Mouse (Mus musculus) embryonic facial prominence, embryonic 15.5 days (tissue): Measurements from ENCODE around the gene Calm3. TPM values are rescaled to one million over a fixed set of nuclear protein-coding genes. Genes with fewer than 3 reads are reported as not detected.
"Not testable (repeated sequence)": the region's sequence is repeated elsewhere in the genome, so short reads cannot be mapped to it uniquely, and the experiment has no call there.

Experiments used
- ATAC-seq: fragments of 200-750 bp; cut with Nextera tagmentation; 2 replicates; pipeline ENCODE4 v1.8.0; 2017; ENCODE audit warnings: low read depth, moderate TSS enrichment; ENCODE audit not compliant: insufficient number of reproducible peaks, low FRiP score, low TSS enrichment
- H3K27ac ChIP-seq: fragments of 300-500 bp; sonication (generic); replicated peaks from 2 replicates; pipeline ENCODE4 v1.5.1; 2015; ENCODE audit warnings: mild to moderate bottlenecking, inconsistent platforms
- H3K27me3 ChIP-seq: fragments of 300-500 bp; sonication (generic); 2 replicates; pipeline ENCODE4 v1.6.1; 2015; ENCODE audit warnings: inconsistent platforms
- H3K36me3 ChIP-seq: fragments of 300-500 bp; sonication (generic); 2 replicates; pipeline ENCODE4 v1.6.1; 2015; ENCODE audit warnings: mild to moderate bottlenecking, inconsistent platforms
- H3K4me1 ChIP-seq: fragments of 300-500 bp; sonication (generic); 2 replicates; pipeline ENCODE4 v1.6.1; 2015; ENCODE audit warnings: inconsistent platforms
- H3K4me2 ChIP-seq: fragments of 300-500 bp; sonication (generic); replicated peaks from 2 replicates; pipeline ENCODE4 v1.6.1; 2015; ENCODE audit warnings: mild to moderate bottlenecking, inconsistent platforms
- H3K4me3 ChIP-seq: fragments of 300-500 bp; sonication (generic); replicated peaks from 2 replicates; pipeline ENCODE4 v1.5.1; 2015; ENCODE audit warnings: mild to moderate bottlenecking, inconsistent platforms
- H3K9ac ChIP-seq: fragments of 300-500 bp; sonication (generic); 2 replicates; pipeline ENCODE4 v1.6.1; 2015; ENCODE audit warnings: inconsistent platforms
- H3K9me3 ChIP-seq: fragments of 300-500 bp; sonication (generic); replicated peaks from 2 replicates; pipeline ENCODE4 v1.6.1; 2016; ENCODE audit warnings: inconsistent platforms
- WGBS: fragments of 180-500 bp; shearing (Covaris S2); methylation state at CpG from one replicate; pipeline ENCODE4 v1.1.7; 2015; 5-methylcytosine and 5-hydroxymethylcytosine counted together
- polyA plus RNA-seq: library from polyadenylated mRNA; unstranded; fragments of >200 nt; fragmentation: Nextera tagmentation; extraction: Ambion mirVana; gene quantifications from 2 replicates; pipeline ENCODE4 v1.2.1, GENCODE M21; 2015

Gene Calm3
- polyA plus RNA-seq = 117 and 138 TPM in 2 replicates

DNA sequence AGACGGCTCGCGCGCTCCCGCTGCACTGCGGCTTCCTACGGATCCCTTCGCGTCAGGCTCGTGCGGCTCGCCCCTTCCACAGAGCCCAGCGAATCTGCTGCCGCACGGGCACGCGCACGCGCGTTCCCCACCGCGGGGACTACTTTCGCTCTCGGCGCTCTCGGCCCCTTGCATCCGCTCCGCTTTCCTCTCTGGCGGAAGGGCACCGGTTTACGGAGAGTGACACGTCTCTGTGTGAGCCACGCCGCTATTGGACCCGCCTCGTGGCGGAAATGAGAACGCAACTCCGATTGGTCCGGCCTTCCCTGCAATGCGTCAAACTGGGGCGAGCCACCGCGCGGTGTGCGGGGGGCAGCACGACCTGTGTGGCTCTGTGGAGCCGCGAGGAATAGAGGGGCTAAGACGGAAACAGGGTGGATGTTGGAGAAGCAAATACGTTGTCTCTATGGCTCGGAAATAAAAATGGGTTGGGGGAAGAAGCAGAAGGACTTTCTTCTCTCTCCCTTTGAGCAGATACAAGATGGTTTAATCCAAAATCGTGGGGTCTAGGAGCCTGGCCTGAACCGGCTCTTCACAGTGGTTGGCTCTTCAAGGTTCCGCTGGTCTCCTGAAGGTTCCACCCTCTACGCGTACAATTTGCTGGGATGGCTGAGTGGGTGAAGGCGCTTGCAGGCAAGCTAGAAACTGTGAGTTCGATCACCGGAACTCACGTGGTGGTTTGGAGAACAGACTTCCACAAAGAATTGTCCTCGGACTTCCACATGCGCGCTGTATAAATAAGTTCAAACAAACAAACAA lies at the start of gene Calm3:
TSS of gene Calm3 (minus strand) at position 78 of the 798 bp plus-strand sequence.
- peak within 1 kb of the TSS; percentile 67 for H3K4me2 ChIP-seq
- H3K9ac ChIP-seq = peak within 1 kb of the TSS; percentile 98
- peaks cover 40% of the 10 kb centered on the region for H3K4me1 ChIP-seq
- WGBS = 1% methylated on average over 63 of the region's 64 CpGs
- ATAC-seq = peak; percentile 93
- no peaks in the 10 kb centered on the region for H3K9me3 ChIP-seq
- 0 out of 2 replicates have a peak, but pooled peaks cover 3% of the 10 kb centered on the region for H3K36me3 ChIP-seq
- H3K27me3 ChIP-seq = no peaks in the 10 kb centered on the region
- peak within 1 kb of the TSS; percentile 97 for H3K4me3 ChIP-seq
- H3K27ac ChIP-seq = peak within 1 kb of the TSS; percentile 98

DNA sequence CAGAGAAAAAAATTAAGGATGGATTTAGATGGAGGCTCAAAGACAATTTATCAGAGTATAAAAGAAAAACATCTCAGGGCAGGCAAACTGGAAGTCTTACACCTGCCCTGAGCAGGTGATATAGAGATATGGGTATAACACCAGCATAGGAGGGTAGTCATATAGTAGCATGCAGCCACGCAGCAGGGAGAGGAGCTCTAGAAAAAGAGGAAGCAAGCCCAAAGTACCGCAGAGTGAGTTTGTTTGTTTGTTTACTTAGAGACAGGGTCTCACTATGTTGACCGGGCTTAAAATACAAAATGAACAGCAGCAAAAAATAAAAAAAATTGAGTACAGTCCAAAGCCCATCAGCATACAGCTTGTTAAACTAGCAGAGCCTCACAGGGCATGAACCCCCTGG lies 47.2 kb upstream of the Calm3 start:
- 87% methylated on average over 3 of the region's 3 CpGs for WGBS
- no peak for ATAC-seq

GRCm38 (mm10) chr7:16968414-16968813 lies 44.5 kb upstream of the Calm3 start:
- WGBS = 83% methylated on average over 6 of the region's 6 CpGs
- no peaks in the 10 kb centered on the region for H3K9me3 ChIP-seq
- no peak for ATAC-seq

More for the DNA sequence above, 47.2 kb upstream of the Calm3 start:
- H3K27ac ChIP-seq = no peak overlapping the region
- H3K9me3 ChIP-seq = no peaks in the 10 kb centered on the region
- no peaks in the 10 kb centered on the region for H3K4me1 ChIP-seq
- H3K9ac ChIP-seq = no peak overlapping the region
- no peaks in the 10 kb centered on the region for H3K27me3 ChIP-seq
- H3K4me3 ChIP-seq = no peak overlapping the region
- H3K36me3 ChIP-seq = no peaks in the 10 kb centered on the region
- H3K4me2 ChIP-seq = no peak overlapping the region

DNA sequence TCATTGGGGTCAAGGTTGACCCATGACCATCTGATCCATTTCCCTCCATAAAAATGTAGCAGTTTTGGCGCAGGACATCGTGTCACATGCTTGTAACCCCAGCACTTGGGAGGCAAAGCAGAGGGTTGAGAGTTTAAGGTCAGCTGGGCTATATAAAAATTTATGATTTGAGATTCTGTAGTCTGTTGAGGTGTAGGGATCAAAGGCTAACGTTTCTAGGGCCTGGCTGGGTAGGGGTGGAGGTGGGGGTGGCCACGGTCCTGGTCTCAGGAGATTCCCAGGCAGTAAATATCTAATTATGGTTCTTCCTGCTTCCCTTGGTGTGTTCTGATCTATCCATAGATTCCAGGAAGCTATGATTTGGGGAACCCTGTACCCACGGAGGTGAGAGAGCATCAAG lies 37.8 kb upstream of the Calm3 start:
- Histone ChIP-seq H3K4me3 (no peak overlapping the region), H3K9me3 (no peaks in the 10 kb centered on the region), H3K4me1 (0 out of 2 replicates have a peak, but pooled peaks cover 5% of the 10 kb centered on the region), H3K9ac (no peak overlapping the region), H3K4me2 (no peak overlapping the region), H3K36me3 (no peaks in the 10 kb centered on the region), H3K27me3 (no peaks in the 10 kb centered on the region), H3K27ac (no peak overlapping the region)
- 73% methylated on average over 5 of the region's 5 CpGs for WGBS
- no peak for ATAC-seq

More at GRCm38 (mm10) chr7:16968414-16968813, 44.5 kb upstream of the Calm3 start:
- H3K27ac ChIP-seq = no peak overlapping the region
- H3K27me3 ChIP-seq = no peaks in the 10 kb centered on the region
- H3K36me3 ChIP-seq = no peaks in the 10 kb centered on the region
- H3K9ac ChIP-seq = no peak overlapping the region
- H3K4me1 ChIP-seq = no peaks in the 10 kb centered on the region
- no peak overlapping the region for H3K4me2 ChIP-seq
- H3K4me3 ChIP-seq = no peak overlapping the region

DNA sequence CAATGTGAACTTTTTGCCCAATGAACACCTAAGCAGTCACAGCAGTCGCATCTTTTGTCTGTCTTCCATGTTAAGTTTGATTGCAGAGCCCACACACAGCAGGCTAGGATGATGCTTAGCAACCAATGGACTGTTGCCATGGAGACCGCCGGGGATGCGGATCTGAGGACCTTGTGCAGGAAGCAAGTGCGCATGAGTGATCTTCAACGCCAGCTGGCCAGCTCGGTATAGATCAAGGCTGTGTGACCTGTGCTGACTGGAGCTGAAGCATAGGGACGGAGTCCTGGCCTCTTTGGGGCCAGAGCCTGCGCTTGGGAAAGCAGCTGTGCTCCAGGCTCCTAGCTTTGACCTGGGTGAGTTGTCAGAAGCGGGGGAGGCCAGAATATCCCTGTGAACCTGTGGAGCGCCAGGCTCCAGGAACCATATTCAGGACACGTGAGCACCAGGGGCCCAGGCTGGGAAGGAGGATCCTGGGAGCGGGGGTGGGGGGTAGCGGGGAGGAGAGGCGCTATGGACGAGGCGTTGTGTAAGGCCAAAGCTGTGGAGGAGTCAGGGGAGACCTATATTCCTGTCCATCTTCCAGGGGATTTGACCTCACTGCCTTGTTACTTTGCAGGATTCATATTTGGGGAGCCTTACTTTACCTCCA lies 35.7 kb upstream of the Calm3 start, which contains the start of gene Pnmal1:
TSS of gene Pnmal1 (plus strand) at position 141 of the 649 bp plus-strand sequence.
- no peak within 1 kb of the TSS for H3K9ac ChIP-seq
- H3K27ac ChIP-seq = no peak within 1 kb of the TSS
- H3K4me3 ChIP-seq = no peak within 1 kb of the TSS
- 24% methylated on average over 17 of the region's 17 CpGs for WGBS
- no peaks in the 10 kb centered on the region for H3K9me3 ChIP-seq
- no peak within 1 kb of the TSS for H3K4me2 ChIP-seq
- no peaks in the 10 kb centered on the region for H3K27me3 ChIP-seq
- H3K36me3 ChIP-seq = no peaks in the 10 kb centered on the region
- H3K4me1 ChIP-seq = 0 out of 2 replicates have a peak, but pooled peaks cover 5% of the 10 kb centered on the region
- ATAC-seq = 0 out of 2 replicates have a peak, but pooled peaks have one; percentile 27

GRCm38 (mm10) chr7:16956410-16957265 lies 32.7 kb upstream of the Calm3 start:
- Histone ChIP-seq H3K4me1 (0 out of 2 replicates have a peak, but pooled peaks cover 5% of the 10 kb centered on the region), H3K4me3 (no peak overlapping the region), H3K4me2 (no peak overlapping the region), H3K27ac (no peak overlapping the region), H3K9me3 (no peaks in the 10 kb centered on the region), H3K27me3 (no peaks in the 10 kb centered on the region), H3K9ac (no peak overlapping the region), H3K36me3 (no peaks in the 10 kb centered on the region)
- WGBS = 50% methylated on average over 15 of the region's 15 CpGs
- ATAC-seq = no peak

- no peaks in the 10 kb centered on the region for H3K36me3 ChIP-seq
- peaks cover 9% of the 10 kb centered on the region; the same call in 1 of the 2 replicates for H3K4me1 ChIP-seq
- 67% methylated on average over 4 of the region's 4 CpGs for WGBS
- H3K9ac ChIP-seq = no peak overlapping the region
- no peak overlapping the region for H3K4me2 ChIP-seq
- H3K27me3 ChIP-seq = no peaks in the 10 kb centered on the region
- H3K27ac ChIP-seq = no peak overlapping the region
- no peaks in the 10 kb centered on the region for H3K9me3 ChIP-seq
- no peak for ATAC-seq
- no peak overlapping the region for H3K4me3 ChIP-seq
These were observed 31.8 kb upstream of the Calm3 start for GRCm38 (mm10) chr7:16955712-16956111.

- 64% methylated on average over 2 of the region's 2 CpGs for WGBS
- H3K4me1 ChIP-seq = peaks cover 14% of the 10 kb centered on the region
- not testable (repeated sequence) for H3K27me3 ChIP-seq, H3K4me3 ChIP-seq, ATAC-seq, H3K36me3 ChIP-seq, H3K9me3 ChIP-seq, H3K9ac ChIP-seq, H3K27ac ChIP-seq, H3K4me2 ChIP-seq
These were observed 29.9 kb upstream of the Calm3 start for GRCm38 (mm10) chr7:16953776-16954175.

DNA sequence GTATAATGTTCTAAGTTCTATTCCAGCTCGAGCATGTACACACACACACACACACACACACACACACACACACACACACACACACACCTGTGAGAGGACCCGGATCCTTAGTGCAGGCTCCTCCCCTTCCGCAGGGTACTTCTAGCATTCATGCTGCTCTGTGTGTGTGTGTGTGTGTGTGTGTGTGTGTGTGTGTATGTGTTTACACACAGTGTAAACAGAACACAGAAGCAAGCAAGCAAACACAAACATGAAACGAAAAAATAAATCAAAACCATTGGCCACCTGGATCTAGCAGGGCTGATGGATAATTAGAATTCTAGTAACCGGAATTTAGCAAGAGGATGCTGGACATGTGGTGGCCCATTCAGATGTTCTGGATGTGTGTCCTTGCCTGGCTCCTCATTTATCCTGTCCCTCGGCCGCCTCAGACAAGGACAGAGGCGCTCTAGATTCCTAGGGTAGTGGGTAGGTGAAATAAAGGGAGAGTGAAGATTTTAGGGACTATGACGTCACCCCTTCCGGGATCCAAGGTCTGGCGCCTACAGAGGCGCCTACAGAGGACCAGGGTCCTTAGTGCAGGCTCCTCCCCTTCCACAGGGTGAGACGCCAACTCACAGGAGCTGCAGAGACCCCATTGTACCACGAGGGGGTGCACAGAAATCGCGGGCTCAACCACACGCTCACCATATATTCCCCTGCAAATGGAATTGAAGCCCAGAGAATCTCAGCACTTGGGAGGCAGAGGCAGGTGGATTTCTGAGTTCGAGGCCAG lies 27.1 kb upstream of the Calm3 start:
- Histone ChIP-seq H3K27ac (no peak overlapping the region), H3K4me1 (peaks cover 39% of the 10 kb centered on the region), H3K27me3 (peaks cover 33% of the 10 kb centered on the region), H3K9me3 (no peaks in the 10 kb centered on the region), H3K36me3 (no peaks in the 10 kb centered on the region), H3K4me3 (no peak overlapping the region), H3K4me2 (peak overlapping the region; percentile 27; the same call in 1 of the 2 replicates), H3K9ac (no peak overlapping the region)
- 21% methylated on average over 18 of the region's 18 CpGs for WGBS
- peak; percentile 75 for ATAC-seq
